Mouse (Mus musculus) cerebellum, postnatal 36 days (tissue): ENCODE measurements around the gene Zfp52.

Experiments
- DNase-seq, 2 experiments: peaks; one replicate each; pipeline ENCODE4 v3.0.0; 2021 to 2022; ENCODE audit warnings: mixed read lengths in 2 of 2

The Zfp52 gene

DNA sequence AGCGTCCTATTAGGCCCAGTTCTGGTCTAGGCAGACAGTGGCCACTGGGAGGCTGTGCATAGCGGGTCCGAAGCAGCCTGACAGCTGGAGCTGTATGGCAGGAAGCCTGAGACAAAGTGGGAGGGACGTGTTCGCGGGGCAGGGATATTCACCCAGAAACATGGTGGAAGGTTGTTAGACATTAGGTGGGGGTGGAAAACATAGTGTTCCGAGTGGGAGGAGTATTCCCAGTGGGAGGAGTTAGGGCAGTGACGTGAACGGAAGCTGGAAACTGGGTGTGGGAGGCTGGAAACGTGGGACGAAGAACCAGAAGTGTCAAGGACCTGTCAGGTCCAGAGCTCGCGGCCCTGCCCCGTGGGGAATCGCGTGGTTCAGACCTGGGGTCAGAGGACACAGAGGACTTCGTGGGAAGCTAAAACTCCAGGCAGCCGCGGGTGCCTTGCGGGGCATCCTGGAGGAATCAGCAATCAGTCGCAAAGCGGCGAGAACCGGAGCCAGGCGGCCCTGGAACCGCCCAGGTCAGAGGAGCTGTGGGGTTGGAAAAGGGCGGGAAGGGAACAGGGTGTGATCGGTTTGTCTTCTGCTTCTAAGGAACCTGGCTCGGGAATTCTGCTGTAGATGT lies 31.5 kb downstream of the Zfp52 start, which contains the start of gene Zfp948:
Zfp948 (plus strand) TSS at position 281 of the 622 bp plus-strand sequence.
- peak; percentile 70 for DNase-seq

DNA sequence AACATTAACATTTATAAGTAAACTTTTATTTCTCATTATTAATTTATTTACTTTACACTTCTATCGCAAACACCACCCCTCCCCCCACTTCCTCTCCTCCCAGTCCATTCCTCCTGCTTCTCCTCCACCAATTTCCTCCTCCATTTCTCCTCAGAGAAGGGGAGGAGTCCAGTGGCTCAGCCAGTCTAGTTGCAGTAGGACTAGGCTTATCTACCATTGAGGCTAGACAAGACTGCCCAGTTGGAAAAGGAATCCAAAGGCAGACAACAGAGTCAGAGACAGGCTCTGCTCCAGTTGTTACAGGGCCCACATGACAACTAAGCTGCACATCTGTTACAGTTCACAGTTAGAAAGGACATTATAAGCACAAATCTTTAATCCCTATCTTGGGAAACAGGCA lies 32.4 kb downstream of the Zfp52 start:
- no peak for DNase-seq

DNA sequence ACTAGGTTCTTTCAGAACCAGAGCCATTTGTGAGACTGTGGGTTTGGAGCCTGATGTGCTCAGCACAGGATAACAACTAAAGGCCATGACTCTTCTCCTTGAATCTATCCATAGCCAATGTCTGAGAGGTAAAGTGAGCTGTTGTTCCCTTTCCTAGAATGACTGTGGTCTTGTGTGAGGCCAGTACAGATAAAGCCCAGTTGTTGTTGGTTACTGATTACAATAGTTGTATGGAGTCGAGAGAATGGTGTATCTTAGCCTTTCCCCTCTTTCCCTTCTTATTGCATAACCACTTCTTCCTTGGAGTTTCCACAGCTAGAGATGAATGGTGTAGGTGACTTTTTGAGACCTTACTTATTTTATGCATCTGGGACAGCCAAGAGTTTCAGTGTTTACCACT lies 43.7 kb downstream of the Zfp52 start:
- no peak for DNase-seq

- peak in 1 of 2 experiments; percentile 22 for DNase-seq
These were observed 44.3 kb downstream of the Zfp52 start for GRCm38 (mm10) chr17:21579493-21580175.

- DNase-seq: no peak
These were observed 50.2 kb downstream of the Zfp52 start for GRCm38 (mm10) chr17:21585521-21585920.
